Mouse (Mus musculus) layer of hippocampus, adult 9-11 months (tissue): ENCODE measurements around the gene Guf1.

Source experiments
- DNase-seq: peaks from one replicate; pipeline ENCODE4 v3.0.0; 2022

The Guf1 gene

GRCm38 (mm10) chr5:69556628-69557403 is at the start of gene Guf1:
Guf1 (plus strand) TSS chr5:69556923.
- DNase-seq: peak; percentile 94

GRCm38 (mm10) chr5:69507045-69507444 is 49.7 kb upstream of the Guf1 start:
- DNase-seq: no peak

- no peak for DNase-seq
These were observed 45.1 kb upstream of the Guf1 start for GRCm38 (mm10) chr5:69511631-69512030.

- no peak for DNase-seq
These were observed 44.5 kb upstream of the Guf1 start for GRCm38 (mm10) chr5:69512203-69512602.

- DNase-seq: peak; percentile 28
These were observed 36.0 kb upstream of the Guf1 start for GRCm38 (mm10) chr5:69520661-69521278.

- DNase-seq: no peak
These were observed 34.7 kb upstream of the Guf1 start for GRCm38 (mm10) chr5:69522064-69522463.

- no peak for DNase-seq
These were observed 32.8 kb upstream of the Guf1 start for GRCm38 (mm10) chr5:69523944-69524343.

- no peak for DNase-seq
These were observed 15.0 kb upstream of the Guf1 start for GRCm38 (mm10) chr5:69541680-69542079.

- DNase-seq: peak; percentile 17
These were observed 14.2 kb upstream of the Guf1 start, which contains the start of gene Yipf7 for GRCm38 (mm10) chr5:69542489-69542888. Yipf7 (minus strand) TSS chr5:69542648.

GRCm38 (mm10) chr5:69557404-69557935 is 747 bp downstream of the Guf1 start:
- no peak for DNase-seq

GRCm38 (mm10) chr5:69591640-69592461 is 35.1 kb downstream of the Guf1 start, which contains the start of gene Gnpda2:
Gnpda2 (minus strand) TSS chr5:69592340.
- peak; percentile 90 for DNase-seq

- no peak for DNase-seq
These were observed 44.3 kb downstream of the Guf1 start for GRCm38 (mm10) chr5:69601027-69601426.

GRCm38 (mm10) chr5:69613209-69613796 is 56.6 kb downstream of the Guf1 start:
- no peak for DNase-seq

GRCm38 (mm10) chr5:69620899-69621298 is 64.2 kb downstream of the Guf1 start:
- DNase-seq: no peak
